Mouse (Mus musculus) stomach, embryonic 15.5 days (tissue): ENCODE results near the gene Cyp17a1. TPM values are rescaled to one million over a fixed set of nuclear protein-coding genes. Genes with fewer than 3 reads are reported as not detected.
A peak's percentile ranks its signal among the peaks of the same experiment; 100 is the strongest.

Experiments used
- ATAC-seq: fragments of 200-750 bp; cut with Nextera tagmentation; 2 replicates; pipeline ENCODE4 v1.8.0; 2017; ENCODE audit warnings: low read depth, moderate number of reproducible peaks, moderate TSS enrichment; ENCODE audit not compliant: insufficient read depth, low FRiP score
- H3K27ac ChIP-seq: fragments of 300-500 bp; sonication (generic); 2 replicates; pipeline ENCODE4 v1.5.1; 2015; ENCODE audit warnings: mild to moderate bottlenecking, inconsistent platforms
- H3K27me3 ChIP-seq: fragments of 300-500 bp; sonication (generic); replicated peaks from 2 replicates; pipeline ENCODE4 v1.6.1; 2015; ENCODE audit warnings: inconsistent platforms
- H3K36me3 ChIP-seq: fragments of 300-500 bp; sonication (generic); 2 replicates; pipeline ENCODE4 v1.6.1; 2015; ENCODE audit warnings: inconsistent platforms
- H3K4me1 ChIP-seq: fragments of 300-500 bp; sonication (generic); 2 replicates; pipeline ENCODE4 v1.6.1; 2015; ENCODE audit warnings: inconsistent platforms
- H3K4me2 ChIP-seq: fragments of 300-500 bp; sonication (generic); 2 replicates; pipeline ENCODE4 v1.6.1; 2015; ENCODE audit warnings: mild to moderate bottlenecking, inconsistent platforms
- H3K4me3 ChIP-seq: fragments of 300-500 bp; sonication (generic); replicated peaks from 2 replicates; pipeline ENCODE4 v1.5.1; 2015; ENCODE audit warnings: inconsistent platforms
- H3K9ac ChIP-seq: fragments of 300-500 bp; sonication (generic); 2 replicates; pipeline ENCODE4 v1.6.1; 2015; ENCODE audit warnings: inconsistent platforms
- H3K9me3 ChIP-seq: fragments of 300-500 bp; sonication (generic); 2 replicates; pipeline ENCODE4 v1.6.1; 2016; ENCODE audit warnings: inconsistent platforms
- WGBS: fragments of 180-500 bp; shearing (Covaris S2); methylation state at CpG from one replicate; pipeline ENCODE4 v1.1.7; 2015; 5-methylcytosine and 5-hydroxymethylcytosine counted together
- polyA plus RNA-seq: library from polyadenylated mRNA; unstranded; fragments of >200 nt; fragmentation: Nextera tagmentation; extraction: Ambion mirVana; gene quantifications from 2 replicates; pipeline ENCODE4 v1.2.1, GENCODE M21; 2015

Gene Cyp17a1
- polyA plus RNA-seq, 1 experiment from 2014 or later = not detected

GRCm38 (mm10) chr19:46621236-46622183, 51.5 kb downstream of the Cyp17a1 start:
- Histone ChIP-seq H3K36me3 (no peaks in the 10 kb centered on the region), H3K9me3 (no peaks in the 10 kb centered on the region), H3K4me1 (peaks cover 60% of the 10 kb centered on the region), H3K4me3 (no peak overlapping the region), H3K4me2 (no peak overlapping the region), H3K27ac (peak overlapping the region; percentile 84), H3K9ac (no peak overlapping the region), H3K27me3 (no peaks in the 10 kb centered on the region)
- WGBS = 71% methylated on average over 19 of the region's 19 CpGs
- ATAC-seq = no peak

GRCm38 (mm10) chr19:46620016-46620808, 52.8 kb downstream of the Cyp17a1 start:
- H3K27me3 ChIP-seq = no peaks in the 10 kb centered on the region
- H3K9ac ChIP-seq = no peak overlapping the region
- no peak for ATAC-seq
- H3K9me3 ChIP-seq = no peaks in the 10 kb centered on the region
- H3K4me2 ChIP-seq = no peak overlapping the region
- WGBS = 63% methylated on average over 14 of the region's 14 CpGs
- no peak overlapping the region for H3K4me3 ChIP-seq
- peaks cover 60% of the 10 kb centered on the region for H3K4me1 ChIP-seq
- no peak overlapping the region; the same call in 1 of the 2 replicates for H3K27ac ChIP-seq
- no peaks in the 10 kb centered on the region for H3K36me3 ChIP-seq

- Histone ChIP-seq H3K27ac (peak overlapping the region; percentile 31; the same call in 1 of the 2 replicates), H3K4me2 (no peak overlapping the region), H3K9me3 (no peaks in the 10 kb centered on the region), H3K27me3 (no peaks in the 10 kb centered on the region), H3K9ac (no peak overlapping the region), H3K36me3 (no peaks in the 10 kb centered on the region), H3K4me1 (peaks cover 55% of the 10 kb centered on the region), H3K4me3 (no peak overlapping the region)
- 88% methylated on average over 6 of the region's 6 CpGs for WGBS
- ATAC-seq = no peak
These were observed 53.5 kb downstream of the Cyp17a1 start for GRCm38 (mm10) chr19:46619518-46619917.

GRCm38 (mm10) chr19:46619001-46619400, 54.0 kb downstream of the Cyp17a1 start:
- Histone ChIP-seq H3K27me3 (no peaks in the 10 kb centered on the region), H3K4me2 (0 out of 2 replicates have a peak overlapping the region, but pooled peaks have one; percentile 2), H3K36me3 (no peaks in the 10 kb centered on the region), H3K27ac (peak overlapping the region; percentile 31), H3K9ac (no peak overlapping the region), H3K4me3 (no peak overlapping the region), H3K9me3 (no peaks in the 10 kb centered on the region), H3K4me1 (peaks cover 50% of the 10 kb centered on the region)
- ATAC-seq = no peak
- WGBS = 51% methylated on average over 19 of the region's 19 CpGs

- peak overlapping the region; percentile 35 for H3K27ac ChIP-seq
- ATAC-seq = no peak
These were observed 54.6 kb downstream of the Cyp17a1 start for GRCm38 (mm10) chr19:46618322-46618721.

GRCm38 (mm10) chr19:46617361-46617760, 55.6 kb downstream of the Cyp17a1 start:
- Histone ChIP-seq H3K9ac (no peak overlapping the region), H3K36me3 (no peaks in the 10 kb centered on the region), H3K9me3 (no peaks in the 10 kb centered on the region), H3K4me2 (no peak overlapping the region), H3K27me3 (no peaks in the 10 kb centered on the region), H3K27ac (no peak overlapping the region), H3K4me3 (no peak overlapping the region), H3K4me1 (peaks cover 36% of the 10 kb centered on the region)
- 76% methylated on average over 8 of the region's 8 CpGs for WGBS
- ATAC-seq = no peak

More at GRCm38 (mm10) chr19:46618322-46618721, 54.6 kb downstream of the Cyp17a1 start:
- H3K4me2 ChIP-seq = no peak overlapping the region
- no peak overlapping the region for H3K4me3 ChIP-seq
- H3K36me3 ChIP-seq = no peaks in the 10 kb centered on the region
- WGBS = 49% methylated on average over 9 of the region's 9 CpGs
- peaks cover 43% of the 10 kb centered on the region for H3K4me1 ChIP-seq
- no peak overlapping the region for H3K9ac ChIP-seq
- H3K27me3 ChIP-seq = no peaks in the 10 kb centered on the region
- H3K9me3 ChIP-seq = no peaks in the 10 kb centered on the region

Other genes starting within 250 kb of the Cyp17a1 start
- gene Trim8, start 171.5 kb downstream of the Cyp17a1 start, polyA plus RNA-seq = 20.4 and 20.9 TPM in 2 replicates
- 98.2 and 103 TPM in 2 replicates for gene Arl3, start 100.0 kb downstream of the Cyp17a1 start, polyA plus RNA-seq
- gene Sfxn2, start 99.8 kb downstream of the Cyp17a1 start, polyA plus RNA-seq = 21.9 and 23.8 TPM in 2 replicates
- 40.4 and 42.8 TPM in 2 replicates for gene Wbp1l, start 74.1 kb downstream of the Cyp17a1 start, polyA plus RNA-seq
- 14.9 and 16.8 TPM in 2 replicates for gene Borcs7, start 16.7 kb upstream of the Cyp17a1 start, polyA plus RNA-seq
- 28.9 and 33.0 TPM in 2 replicates for gene As3mt, start 34.3 kb upstream of the Cyp17a1 start, polyA plus RNA-seq
- gene Cnnm2, start 88.4 kb upstream of the Cyp17a1 start, polyA plus RNA-seq = 3.1 and 3.9 TPM in 2 replicates